Mouse (Mus musculus) neural tube, embryonic 14.5 days (tissue): ENCODE measurements around the gene Serpina1e. TPM values are rescaled to one million over a fixed set of nuclear protein-coding genes. Genes with fewer than 3 reads are reported as not detected.

Experiments
- ATAC-seq: fragments of 200-750 bp; cut with Nextera tagmentation; 2 replicates; pipeline ENCODE4 v1.8.0; 2017; ENCODE audit warnings: low read depth, mild to moderate bottlenecking, moderate TSS enrichment, moderate library complexity
- H3K27ac ChIP-seq: fragments of 300-500 bp; sonication (generic); 2 replicates; pipeline ENCODE4 v1.5.1; 2014; ENCODE audit warnings: low read depth, mild to moderate bottlenecking, control low read depth, low read length, moderate library complexity, mixed read lengths
- H3K27me3 ChIP-seq: fragments of 300-500 bp; sonication (generic); 2 replicates; pipeline ENCODE4 v1.6.1; 2014; ENCODE audit warnings: low read length; ENCODE audit not compliant: control insufficient read depth, insufficient read depth
- H3K36me3 ChIP-seq: fragments of 300-500 bp; sonication (generic); 2 replicates; pipeline ENCODE4 v1.6.1; 2014; ENCODE audit warnings: low read length, mixed read lengths; ENCODE audit not compliant: control insufficient read depth, insufficient read depth
- H3K4me1 ChIP-seq: fragments of 300-500 bp; sonication (generic); 2 replicates; pipeline ENCODE4 v1.6.1; 2014; ENCODE audit warnings: low read length; ENCODE audit not compliant: control insufficient read depth, insufficient read depth
- H3K4me2 ChIP-seq: fragments of 300-500 bp; sonication (generic); 2 replicates; pipeline ENCODE4 v1.6.1; 2014; ENCODE audit warnings: mild to moderate bottlenecking, low read depth, low read length, control low read depth
- H3K4me3 ChIP-seq: fragments of 300-500 bp; sonication (generic); 2 replicates; pipeline ENCODE4 v1.5.1; 2014; ENCODE audit warnings: low read depth, low read length, control low read depth, mixed read lengths
- H3K9ac ChIP-seq: fragments of 300-500 bp; sonication (generic); replicated peaks from 2 replicates; pipeline ENCODE4 v1.6.1; 2014; ENCODE audit warnings: low read depth, mild to moderate bottlenecking, control low read depth, low read length, mixed read lengths
- H3K9me3 ChIP-seq: fragments of 300-500 bp; sonication (generic); 2 replicates; pipeline ENCODE4 v1.6.1; 2016; ENCODE audit warnings: low read length; ENCODE audit not compliant: control insufficient read depth
- WGBS: fragments of 180-500 bp; shearing (Covaris S2); extraction: QIAGEN DNeasy Blood & Tissue Kit; methylation state at CpG from one replicate; pipeline ENCODE4 v1.1.7; 2014; 5-methylcytosine and 5-hydroxymethylcytosine counted together
- polyA plus RNA-seq: library from polyadenylated mRNA; unstranded; fragments of >200 nt; fragmentation: Nextera tagmentation; extraction: Ambion mirVana; gene quantifications from 2 replicates; pipeline ENCODE4 v1.2.1, GENCODE M21; 2014

Gene Serpina1e
- polyA plus RNA-seq, 1 experiment from 2014 or later: not detected

DNA sequence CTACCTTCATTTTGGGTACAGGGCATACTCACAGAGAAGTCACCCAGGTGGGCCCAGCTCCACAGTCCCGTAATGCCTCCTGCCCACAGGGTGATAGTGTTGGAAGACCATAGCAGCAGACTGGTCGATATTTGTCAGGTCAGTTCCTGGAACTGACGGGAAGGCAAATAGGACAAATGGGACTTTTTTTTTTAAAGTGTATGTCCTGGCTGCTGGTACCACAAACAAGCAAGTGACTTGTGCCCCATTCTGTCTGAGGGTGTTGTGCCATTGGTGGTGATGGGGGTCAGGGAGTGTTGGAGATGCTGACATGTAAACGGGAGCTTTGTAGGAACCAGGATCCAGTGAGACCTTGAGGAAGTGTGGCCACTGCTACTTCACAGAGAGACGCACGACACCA, 31.1 kb upstream of the Serpina1e start, which contains the start of gene Serpina11:
Serpina11 (minus strand) TSS at position 101 of the 400 bp plus-strand sequence.
- 95% methylated on average over 6 of the region's 6 CpGs for WGBS
- no peaks in the 10 kb centered on the region for H3K4me1 ChIP-seq
- no peak for ATAC-seq
- no peaks in the 10 kb centered on the region for H3K9me3 ChIP-seq
- H3K4me2 ChIP-seq: no peak within 1 kb of the TSS
- H3K27me3 ChIP-seq: no peaks in the 10 kb centered on the region
- H3K27ac ChIP-seq: no peak within 1 kb of the TSS
- no peak within 1 kb of the TSS for H3K4me3 ChIP-seq
- no peak within 1 kb of the TSS for H3K9ac ChIP-seq
- no peaks in the 10 kb centered on the region for H3K36me3 ChIP-seq

- Histone ChIP-seq H3K27ac (no peak overlapping the region), H3K36me3 (no peaks in the 10 kb centered on the region), H3K9ac (no peak overlapping the region), H3K4me3 (no peak overlapping the region), H3K9me3 (no peaks in the 10 kb centered on the region), H3K4me1 (no peaks in the 10 kb centered on the region), H3K27me3 (no peaks in the 10 kb centered on the region), H3K4me2 (no peak overlapping the region)
- ATAC-seq: no peak
- 80% methylated on average over 2 of the region's 2 CpGs for WGBS
These were observed 30.7 kb upstream of the Serpina1e start for GRCm38 (mm10) chr12:103989514-103989767.

DNA sequence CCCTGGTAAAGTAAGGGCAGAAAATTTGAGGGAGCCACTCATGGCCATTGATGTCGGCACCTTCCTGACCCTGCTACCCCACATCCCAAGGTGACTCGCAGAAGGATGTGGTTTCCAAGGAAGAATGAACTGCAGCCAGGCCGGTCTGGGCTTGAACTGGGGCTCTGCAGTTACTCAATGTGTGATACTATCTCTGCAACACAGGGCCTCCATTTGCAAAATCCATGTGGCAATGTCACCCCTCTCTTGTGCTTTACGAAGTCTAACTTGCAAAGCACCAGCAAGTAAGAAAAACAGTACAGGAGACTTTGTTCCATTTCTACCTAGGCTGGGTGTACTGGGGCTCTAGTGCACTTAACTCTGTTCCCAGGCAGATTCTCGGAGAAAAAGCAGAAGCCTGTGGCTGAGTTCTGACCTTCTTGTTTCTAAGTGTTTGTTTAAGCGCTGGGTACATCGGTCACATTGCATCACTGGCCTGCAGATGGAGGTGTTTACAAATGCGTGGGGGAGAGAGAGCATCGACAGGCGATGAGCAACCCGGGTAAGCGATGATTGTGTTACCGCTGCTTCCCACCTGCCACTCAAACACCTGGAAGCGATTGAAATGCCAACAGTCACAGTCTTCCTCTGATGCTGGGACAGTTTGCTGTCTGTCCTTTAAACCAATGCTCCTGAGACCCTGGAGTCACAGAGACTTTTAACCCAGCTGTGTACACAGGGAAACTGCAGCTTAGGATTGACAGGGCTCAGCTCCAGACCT, 30.2 kb upstream of the Serpina1e start:
- H3K27ac ChIP-seq: no peak overlapping the region
- H3K4me2 ChIP-seq: no peak overlapping the region
- H3K4me3 ChIP-seq: no peak overlapping the region
- H3K4me1 ChIP-seq: no peaks in the 10 kb centered on the region
- no peaks in the 10 kb centered on the region for H3K9me3 ChIP-seq
- ATAC-seq: no peak
- H3K27me3 ChIP-seq: no peaks in the 10 kb centered on the region
- no peak overlapping the region for H3K9ac ChIP-seq
- WGBS: 71% methylated on average over 14 of the region's 14 CpGs
- no peaks in the 10 kb centered on the region for H3K36me3 ChIP-seq

GRCm38 (mm10) chr12:103985868-103986267, 27.1 kb upstream of the Serpina1e start:
- Histone ChIP-seq H3K36me3 (no peaks in the 10 kb centered on the region), H3K4me3 (no peak overlapping the region), H3K4me2 (no peak overlapping the region), H3K27ac (no peak overlapping the region), H3K9me3 (no peaks in the 10 kb centered on the region), H3K9ac (no peak overlapping the region), H3K27me3 (no peaks in the 10 kb centered on the region), H3K4me1 (no peaks in the 10 kb centered on the region)
- ATAC-seq: no peak
- WGBS: 75% methylated on average over 5 of the region's 5 CpGs

GRCm38 (mm10) chr12:103984935-103985334, 26.2 kb upstream of the Serpina1e start:
- no peaks in the 10 kb centered on the region for H3K9me3 ChIP-seq
- no peak overlapping the region for H3K4me3 ChIP-seq
- H3K27ac ChIP-seq: no peak overlapping the region
- H3K27me3 ChIP-seq: no peaks in the 10 kb centered on the region
- no peaks in the 10 kb centered on the region for H3K4me1 ChIP-seq
- WGBS: 60% methylated on average over 4 of the region's 4 CpGs
- no peak overlapping the region for H3K4me2 ChIP-seq
- ATAC-seq: no peak
- H3K36me3 ChIP-seq: no peaks in the 10 kb centered on the region
- no peak overlapping the region for H3K9ac ChIP-seq

- 85% methylated on average over 7 of the region's 7 CpGs for WGBS
- ATAC-seq: no peak
- Histone ChIP-seq H3K4me2 (no peak overlapping the region), H3K36me3 (no peaks in the 10 kb centered on the region), H3K4me3 (no peak overlapping the region), H3K9ac (no peak overlapping the region), H3K9me3 (no peaks in the 10 kb centered on the region), H3K4me1 (no peaks in the 10 kb centered on the region), H3K27me3 (no peaks in the 10 kb centered on the region), H3K27ac (no peak overlapping the region)
These were observed 23.0 kb upstream of the Serpina1e start for GRCm38 (mm10) chr12:103981646-103982360.

DNA sequence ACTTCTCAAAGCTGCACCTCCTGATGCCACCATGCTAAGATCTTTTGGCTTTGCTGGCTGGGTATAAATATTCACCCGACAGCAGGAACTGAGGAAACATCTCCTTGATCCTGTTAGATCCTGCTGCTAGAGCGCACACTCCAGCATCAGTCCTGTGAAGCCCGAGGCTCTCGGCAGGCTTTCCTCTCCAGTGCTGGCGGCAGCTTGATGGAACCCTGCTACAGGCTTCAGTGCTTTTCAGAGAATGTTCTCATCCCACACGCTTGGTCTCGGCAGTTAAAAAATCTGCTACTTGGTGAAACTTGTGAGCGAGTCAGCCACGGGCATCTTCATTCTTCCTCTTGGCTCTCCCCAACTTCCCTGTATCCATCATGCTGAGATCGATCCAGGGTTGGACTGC, 19.5 kb upstream of the Serpina1e start:
- H3K27me3 ChIP-seq: no peaks in the 10 kb centered on the region
- no peak for ATAC-seq
- no peak overlapping the region for H3K9ac ChIP-seq
- H3K4me2 ChIP-seq: no peak overlapping the region
- no peak overlapping the region for H3K4me3 ChIP-seq
- no peaks in the 10 kb centered on the region for H3K36me3 ChIP-seq
- 87% methylated on average over 10 of the region's 10 CpGs for WGBS
- no peak overlapping the region for H3K27ac ChIP-seq
- H3K9me3 ChIP-seq: no peaks in the 10 kb centered on the region
- H3K4me1 ChIP-seq: no peaks in the 10 kb centered on the region

- no peaks in the 10 kb centered on the region for H3K4me1 ChIP-seq
- H3K27me3 ChIP-seq: no peaks in the 10 kb centered on the region
- no peak overlapping the region for H3K9ac ChIP-seq
- no peak overlapping the region for H3K4me3 ChIP-seq
- no peaks in the 10 kb centered on the region for H3K9me3 ChIP-seq
- WGBS: 41% methylated on average over 5 of the region's 5 CpGs
- H3K27ac ChIP-seq: no peak overlapping the region
- ATAC-seq: no peak
- no peaks in the 10 kb centered on the region for H3K36me3 ChIP-seq
- no peak overlapping the region for H3K4me2 ChIP-seq
These were observed 19.1 kb upstream of the Serpina1e start for GRCm38 (mm10) chr12:103977846-103978245.

DNA sequence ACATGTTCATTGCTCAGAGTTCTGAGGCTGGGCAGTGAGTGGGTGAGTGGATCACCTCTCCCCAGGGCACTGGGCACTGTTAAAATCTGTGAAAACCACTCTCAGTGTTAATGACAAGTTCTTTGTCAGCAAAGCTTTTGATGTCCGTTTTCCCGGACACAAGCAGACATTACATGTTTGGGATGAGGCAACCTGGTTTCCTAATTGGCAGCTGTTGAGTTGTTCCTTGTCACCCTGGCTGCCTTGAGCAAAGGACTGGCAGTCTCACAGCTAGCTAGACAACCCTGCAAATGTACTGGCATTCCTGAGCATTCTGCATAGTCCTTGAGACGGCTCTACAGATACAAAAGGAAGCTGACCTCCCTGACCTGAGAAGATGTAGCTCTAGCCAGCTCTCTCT, 18.3 kb upstream of the Serpina1e start:
- Histone ChIP-seq H3K4me3 (no peak overlapping the region), H3K9ac (no peak overlapping the region), H3K36me3 (no peaks in the 10 kb centered on the region), H3K27ac (no peak overlapping the region), H3K27me3 (no peaks in the 10 kb centered on the region), H3K9me3 (no peaks in the 10 kb centered on the region), H3K4me1 (no peaks in the 10 kb centered on the region), H3K4me2 (no peak overlapping the region)
- ATAC-seq: no peak
- WGBS: 72% methylated on average over 3 of the region's 3 CpGs
